Mouse (Mus musculus): ENCODE measurements around the gene Usp11.

GRCm38 (mm10) chrX:20692616-20693015 is 11.1 kb upstream of the Usp11 start:
- no peak for TF ChIP-seq CTCF (IDR thresholded peaks at IDR 0.05; ENCODE audit: low read depth)
- TF ChIP-seq EP300 (optimal IDR thresholded peaks at IDR 0.05): no peak
